Mouse (Mus musculus): ENCODE results near the gene Ankrd45. TPM values are rescaled to one million over a fixed set of nuclear protein-coding genes. Genes with fewer than 3 reads are reported as not detected.

Gene Ankrd45
- polyA plus RNA-seq, 1 experiment from 2014 or later = 6.0 TPM

DNA sequence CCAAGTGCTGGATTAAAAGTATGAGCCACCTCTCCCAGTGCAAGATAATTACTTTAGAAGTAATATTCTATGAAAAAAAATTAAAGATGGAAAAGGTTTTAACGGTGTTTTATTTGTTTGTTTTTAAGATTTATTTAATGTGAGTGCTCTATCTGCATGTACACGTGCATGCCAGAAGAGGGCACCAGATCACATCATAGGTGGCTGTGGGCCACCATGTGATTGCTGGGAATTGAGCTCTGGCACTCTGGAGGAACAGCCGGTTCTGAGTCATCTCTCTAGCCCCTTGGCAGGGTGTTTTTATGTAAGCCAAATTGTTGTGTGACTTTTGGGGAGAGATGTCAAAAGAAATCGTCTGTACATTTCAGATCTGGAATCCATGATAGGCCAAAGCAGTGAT is 72.0 kb downstream of the Ankrd45 start:
- no peak overlapping the region for H3K4me3 ChIP-seq (ENCODE audit: low read depth, low read length)
- H3K27me3 ChIP-seq (ENCODE audit: control insufficient read depth, insufficient read depth, low read length) = no peaks in the 10 kb centered on the region
- H3K4me2 ChIP-seq = no peak overlapping the region
- H3K27ac ChIP-seq (ENCODE audit: low read depth, low read length) = no peak overlapping the region
- no peak for DNase-seq (ENCODE audit: low spot score, missing footprints)
- 32% methylated on average over 4 of the region's 4 CpGs for WGBS
- H3K9ac ChIP-seq (ENCODE audit: low read length) = no peak overlapping the region
- no peaks in the 10 kb centered on the region for H3K36me3 ChIP-seq (ENCODE audit: control insufficient read depth, insufficient read depth, low read length)
- H3K4me1 ChIP-seq (ENCODE audit: control insufficient read depth, insufficient read depth, low read length) = no peaks in the 10 kb centered on the region
- H3K9me3 ChIP-seq (ENCODE audit: control insufficient read depth, low read length) = no peaks in the 10 kb centered on the region
- no peak for ATAC-seq (ENCODE audit: low FRiP score)

DNA sequence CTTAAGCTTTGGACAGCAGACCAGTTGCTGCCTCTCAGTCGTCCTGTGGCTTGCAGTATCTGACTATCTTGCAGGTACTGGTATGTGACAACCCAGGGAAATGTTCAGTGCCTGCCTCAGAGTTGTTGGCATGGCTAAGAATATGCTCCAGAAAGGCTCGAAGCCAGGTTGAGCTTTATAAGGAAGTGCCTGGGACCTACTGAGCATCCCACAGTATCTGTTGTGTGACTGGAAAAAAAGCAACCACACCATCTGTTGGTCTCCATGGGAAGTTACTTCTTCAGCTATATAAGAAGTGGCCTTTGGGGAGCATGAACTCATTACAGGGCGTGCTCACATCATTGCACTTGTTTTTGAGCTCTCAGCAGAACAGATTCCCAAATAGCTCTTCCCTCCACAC is 77.3 kb downstream of the Ankrd45 start:
- Histone ChIP-seq H3K9ac (ENCODE audit: low read length) (no peak overlapping the region), H3K4me2 (no peak overlapping the region), H3K4me1 (ENCODE audit: control insufficient read depth, insufficient read depth, low read length) (no peaks in the 10 kb centered on the region), H3K4me3 (ENCODE audit: low read depth, low read length) (no peak overlapping the region), H3K27ac (ENCODE audit: low read depth, low read length) (no peak overlapping the region), H3K9me3 (ENCODE audit: control insufficient read depth, low read length) (no peaks in the 10 kb centered on the region), H3K36me3 (ENCODE audit: control insufficient read depth, insufficient read depth, low read length) (no peaks in the 10 kb centered on the region), H3K27me3 (ENCODE audit: control insufficient read depth, insufficient read depth, low read length) (no peaks in the 10 kb centered on the region)
- DNase-seq (ENCODE audit: low spot score, missing footprints) (no peak), ATAC-seq (ENCODE audit: low FRiP score) (no peak)
- 70% methylated on average over 3 of the region's 3 CpGs for WGBS

Other genes starting within 250 kb of the Ankrd45 start
- 8.6 and 8.8 TPM in 2 replicates for gene Rc3h1, start 236.3 kb upstream of the Ankrd45 start, polyA plus RNA-seq (2014; fragmentation: Nextera tagmentation; extraction: Ambion mirVana)
- 1.4 and 1.9 TPM in 2 replicates for gene Serpinc1, start 164.1 kb upstream of the Ankrd45 start, polyA plus RNA-seq (2014; fragmentation: Nextera tagmentation; extraction: Ambion mirVana)
- 10.7 and 15.0 TPM in 2 replicates for gene Zbtb37, start 107.8 kb upstream of the Ankrd45 start, polyA plus RNA-seq (2014; fragmentation: Nextera tagmentation; extraction: Ambion mirVana)
- gene Dars2, start 72.0 kb upstream of the Ankrd45 start, polyA plus RNA-seq (2014; fragmentation: Nextera tagmentation; extraction: Ambion mirVana) = 56.3 and 58.7 TPM in 2 replicates
- gene Cenpl, start 72.0 kb upstream of the Ankrd45 start, polyA plus RNA-seq (2014; fragmentation: Nextera tagmentation; extraction: Ambion mirVana) = 41.6 and 45.8 TPM in 2 replicates
- gene Klhl20, start 11.2 kb upstream of the Ankrd45 start, polyA plus RNA-seq (2014; fragmentation: Nextera tagmentation; extraction: Ambion mirVana) = 19.8 and 20.3 TPM in 2 replicates
- gene Tex50, start 16.6 kb downstream of the Ankrd45 start, polyA plus RNA-seq (2014; fragmentation: Nextera tagmentation; extraction: Ambion mirVana) = not detected in 2 replicates
- gene Prdx6, start 108.5 kb downstream of the Ankrd45 start, polyA plus RNA-seq (2014; fragmentation: Nextera tagmentation; extraction: Ambion mirVana) = 389 and 403 TPM in 2 replicates

All from midbrain, embryonic 11.5 days (tissue).